Mouse (Mus musculus) olfactory bulb, adult 2 months (tissue): Measurements from ENCODE around the gene Rsph1.

ENCODE experiments used
- CTCF ChIP-seq: fragments of 200-500 bp; IDR thresholded peaks from 2 replicates; pipeline ENCODE4 v1.5.1; 2012; ENCODE audit warnings: low read depth, mild to moderate bottlenecking, low read length, moderate library complexity; ENCODE audit not compliant: insufficient read depth
- POLR2A ChIP-seq: fragments of 200-500 bp; IDR thresholded peaks from 2 replicates; pipeline ENCODE4 v1.6.1; 2012; ENCODE audit warnings: mild to moderate bottlenecking, low read depth, low read length, moderate library complexity; ENCODE audit not compliant: insufficient read depth

GRCm38 (mm10) chr17:31272416-31273165, 4.6 kb downstream of the Rsph1 start:
- TF ChIP-seq CTCF, result no peak
- no peak for TF ChIP-seq POLR2A
